Mouse (Mus musculus): ENCODE results near the gene Cpeb3. TPM values are rescaled to one million over a fixed set of nuclear protein-coding genes. Genes with fewer than 3 reads are reported as not detected.
"Not testable (repeated sequence)": the region's sequence is repeated elsewhere in the genome, so short reads cannot be mapped to it uniquely, and the experiment has no call there.

Cpeb3 gene
- polyA plus RNA-seq, 1 experiment, result 5.5 TPM

DNA sequence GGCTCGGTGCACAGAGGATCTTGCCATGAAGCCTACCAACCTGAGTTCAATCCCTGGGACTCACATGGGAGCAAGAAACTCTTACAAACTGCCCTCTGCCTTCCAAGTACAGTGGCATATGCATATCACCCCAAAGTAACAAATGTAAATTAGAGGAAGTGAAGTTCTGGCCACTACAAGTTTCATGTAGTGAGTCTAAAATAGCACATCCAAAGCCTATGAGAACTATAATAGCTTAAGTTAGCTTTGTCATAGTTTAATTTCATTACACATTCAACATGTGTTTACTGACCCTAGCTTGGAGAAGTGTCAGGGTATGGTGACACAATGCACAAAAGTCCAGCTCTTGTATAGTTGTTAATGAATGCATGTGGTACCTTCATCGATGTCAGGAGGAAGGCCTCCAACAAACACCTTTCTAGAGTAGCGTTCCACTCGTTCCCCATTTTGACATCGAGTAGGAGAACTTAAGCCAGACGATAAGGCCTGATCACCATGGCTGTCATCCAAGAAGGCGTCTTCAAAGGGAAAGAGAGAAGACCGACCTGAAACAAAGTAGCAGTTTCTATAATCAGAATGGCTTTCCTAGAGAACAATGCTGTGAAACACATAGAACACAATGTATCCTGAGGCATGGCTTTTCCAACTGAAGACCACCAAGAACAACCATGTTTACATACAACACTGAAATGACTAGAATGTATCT is 120.2 kb downstream of the Cpeb3 start:
- no peak for DNase-seq (ENCODE audit: low spot score)

DNA sequence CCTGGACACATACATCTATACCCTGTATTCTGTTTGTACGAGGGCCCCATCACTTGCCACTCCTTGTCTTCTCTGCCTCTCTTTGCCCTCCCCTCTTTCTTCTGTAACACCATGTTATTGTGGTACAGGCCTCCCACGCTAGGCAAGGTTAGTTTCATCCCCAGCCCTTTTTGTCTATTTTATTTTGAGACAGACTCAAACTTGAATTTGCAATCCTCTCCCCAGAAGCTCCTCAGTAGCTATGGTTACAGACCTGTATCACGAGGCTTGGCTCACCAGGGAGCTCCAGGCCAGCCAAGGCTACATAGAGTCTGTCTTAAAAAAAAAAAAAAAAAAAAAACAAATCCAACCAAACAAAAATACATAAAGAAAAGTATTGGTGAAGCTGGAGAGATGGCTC is 123.9 kb downstream of the Cpeb3 start:
- DNase-seq (ENCODE audit: low spot score), result no peak

DNA sequence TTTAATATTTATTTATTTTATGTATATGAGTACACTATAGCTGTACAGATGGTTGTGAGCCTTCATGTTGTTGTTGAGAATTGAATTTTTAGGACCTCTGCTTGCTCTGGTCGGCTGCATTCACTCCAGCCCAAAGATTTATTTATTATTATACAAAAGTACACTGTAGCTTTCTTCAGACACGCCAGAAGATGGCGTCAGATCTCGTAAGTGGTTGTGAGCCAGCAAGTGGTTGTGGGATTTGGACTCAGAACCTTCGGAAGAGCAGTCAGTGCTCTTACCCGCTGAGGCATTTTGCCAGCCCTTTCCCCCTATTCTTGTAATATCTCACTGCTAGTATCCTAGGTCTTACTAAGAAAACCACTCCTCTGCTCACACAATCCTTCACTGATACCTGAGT is 126.9 kb downstream of the Cpeb3 start:
- no peak for DNase-seq (ENCODE audit: low spot score)

DNA sequence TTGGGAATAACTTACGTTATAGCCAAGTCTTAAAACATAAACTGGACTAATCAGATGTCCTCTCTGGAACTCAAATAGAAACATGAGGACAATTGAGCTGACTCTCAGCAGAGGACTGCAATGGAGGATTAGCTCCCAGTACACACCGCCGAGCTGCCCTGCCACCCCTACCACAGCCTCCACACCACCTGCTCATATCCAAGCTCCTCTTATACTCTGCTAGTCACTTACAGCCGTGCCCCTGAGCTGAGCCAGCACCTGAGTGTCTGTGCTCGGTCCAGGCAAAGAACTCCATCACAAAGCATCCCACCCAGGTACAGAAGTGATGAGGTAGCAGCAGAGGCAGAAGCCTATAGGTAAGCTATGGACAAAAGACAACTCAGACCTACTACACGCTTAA is 129.2 kb downstream of the Cpeb3 start:
- no peak for DNase-seq (ENCODE audit: low spot score)

DNA sequence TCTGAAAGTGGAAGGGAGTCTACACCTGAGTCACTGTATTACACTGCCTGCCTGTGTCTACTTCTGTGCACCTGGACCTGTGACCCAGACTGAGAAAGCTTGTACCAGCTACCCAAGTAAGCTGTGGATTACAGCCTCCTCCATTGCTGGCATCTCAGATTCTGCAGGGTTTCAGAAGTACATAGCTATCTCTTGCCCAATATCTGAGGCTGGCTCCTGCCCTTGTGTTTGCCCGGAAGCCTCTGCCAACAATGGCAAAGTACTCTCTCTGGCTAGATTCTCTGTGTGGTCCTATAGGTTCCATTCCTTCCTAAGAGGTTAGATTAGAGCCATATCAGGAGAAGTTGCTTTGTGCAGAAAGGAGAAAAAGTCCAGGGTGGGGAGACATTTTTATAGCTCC is 129.8 kb downstream of the Cpeb3 start:
- no peak for DNase-seq (ENCODE audit: low spot score)

DNA sequence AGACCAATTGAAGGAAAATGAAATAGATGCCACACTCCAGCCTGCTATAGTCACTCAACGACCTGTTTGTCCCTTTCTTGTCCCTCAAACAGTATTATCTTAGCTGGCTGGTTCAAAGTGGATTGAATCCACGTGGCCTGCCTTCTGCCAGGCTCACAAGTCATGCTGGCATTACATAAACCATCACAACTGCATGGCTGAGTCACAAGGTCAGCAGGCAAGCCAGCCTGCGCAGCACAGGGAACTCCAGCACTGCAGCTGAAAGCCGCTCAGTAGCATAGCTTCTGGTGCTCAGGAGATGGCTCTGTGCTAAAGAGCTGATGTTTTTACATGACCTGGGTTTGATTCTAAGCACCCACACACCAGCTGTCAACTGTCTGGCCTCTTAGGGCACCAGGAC is 130.3 kb downstream of the Cpeb3 start:
- DNase-seq (ENCODE audit: low spot score), result no peak

DNA sequence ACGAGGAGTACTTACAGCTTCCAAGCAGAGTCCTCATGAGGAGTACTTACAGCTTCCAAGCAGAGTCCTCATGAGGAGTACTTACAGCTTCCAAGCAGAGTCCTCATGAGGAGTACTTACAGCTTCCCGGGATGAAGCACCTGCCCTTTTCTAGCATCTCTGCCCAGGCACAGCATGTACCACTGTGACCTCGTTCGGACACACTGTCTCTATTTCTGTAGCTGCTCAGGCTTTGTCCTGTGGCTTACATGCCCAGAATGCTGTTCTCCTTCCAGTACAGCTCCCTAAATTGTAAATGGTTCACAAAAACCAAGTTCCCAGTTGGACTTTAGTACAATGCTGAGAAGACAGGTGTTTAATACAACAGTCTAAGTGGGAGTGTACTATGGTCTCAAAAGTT is 131.1 kb downstream of the Cpeb3 start:
- DNase-seq (ENCODE audit: low spot score), result not testable (repeated sequence)

DNA sequence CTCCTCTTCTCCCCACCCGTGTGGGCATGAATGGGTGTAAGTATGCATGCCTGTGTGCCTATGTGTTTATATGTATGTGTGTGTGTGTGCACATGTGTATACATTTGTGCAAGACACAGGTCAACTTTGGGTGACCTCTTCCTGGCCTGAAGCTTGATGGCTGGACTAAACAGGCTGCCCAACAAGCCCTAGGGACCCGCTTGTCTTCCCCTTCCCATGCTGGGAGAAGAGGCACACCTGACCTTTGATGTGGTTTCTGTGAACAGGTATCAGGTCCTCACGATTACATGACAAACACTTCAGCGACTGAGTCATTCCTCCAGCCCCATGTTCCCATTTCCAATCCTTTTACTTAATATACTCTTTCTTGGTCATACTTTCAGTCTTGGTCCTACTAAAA is 131.8 kb downstream of the Cpeb3 start:
- DNase-seq (ENCODE audit: low spot score), result no peak

DNA sequence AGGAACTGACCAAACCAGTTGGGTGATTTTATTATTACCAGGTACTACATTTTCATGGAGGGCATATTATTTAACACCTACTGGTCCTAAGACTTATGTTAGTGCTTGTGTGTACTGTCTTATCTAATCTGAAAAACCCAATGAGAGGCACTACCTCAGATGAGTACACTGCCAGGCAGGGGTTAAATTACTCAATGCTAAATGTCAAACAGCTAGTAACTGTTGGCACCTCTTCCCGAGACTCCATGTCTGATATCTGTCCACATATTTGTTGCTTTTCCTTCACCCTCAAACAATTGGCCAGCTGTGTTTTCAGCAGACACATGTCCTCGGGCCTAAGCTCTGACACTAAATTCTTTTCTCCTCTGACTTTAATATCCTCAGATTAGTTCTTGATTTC is 132.3 kb downstream of the Cpeb3 start:
- DNase-seq (ENCODE audit: low spot score), result no peak

DNA sequence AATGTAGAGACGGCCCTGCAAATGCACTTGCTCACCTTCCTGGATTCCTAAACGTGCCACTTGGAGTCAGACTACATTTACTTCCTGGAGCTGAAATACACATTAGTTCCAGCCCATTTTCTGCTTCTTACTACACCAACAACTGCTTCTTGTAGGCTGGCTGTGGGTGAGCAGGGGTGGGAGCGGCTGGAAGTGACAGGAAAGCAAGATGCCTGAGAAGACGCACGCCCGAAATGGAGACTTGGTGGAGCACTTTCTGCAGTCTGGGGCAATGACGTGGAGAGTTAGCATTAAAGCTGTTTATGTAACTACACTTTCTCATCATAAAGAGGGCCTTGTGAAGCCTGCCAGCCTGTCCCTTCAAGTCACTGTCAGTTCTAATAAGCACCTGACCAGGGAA is 132.7 kb downstream of the Cpeb3 start:
- no peak for DNase-seq (ENCODE audit: low spot score)

DNA sequence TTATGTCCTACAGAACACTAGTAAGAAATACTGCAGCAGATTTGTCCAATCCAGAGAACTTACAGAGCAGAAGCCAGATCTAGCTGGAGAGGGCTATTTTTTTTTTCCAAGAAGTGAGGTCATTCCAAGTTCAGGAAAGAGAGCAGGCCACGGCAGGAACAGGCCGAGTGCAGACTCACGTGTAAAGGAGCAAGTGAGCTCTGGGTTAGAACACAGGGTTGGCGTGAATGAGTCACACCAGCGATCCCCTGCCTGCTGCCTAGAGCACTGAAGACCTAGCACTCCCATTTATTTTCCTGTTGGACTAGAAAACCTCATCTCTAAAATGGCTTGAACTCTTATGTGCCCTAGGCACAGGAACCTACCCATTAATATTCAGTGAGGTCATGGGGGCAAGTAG is 133.7 kb downstream of the Cpeb3 start:
- DNase-seq (ENCODE audit: low spot score), result no peak

DNA sequence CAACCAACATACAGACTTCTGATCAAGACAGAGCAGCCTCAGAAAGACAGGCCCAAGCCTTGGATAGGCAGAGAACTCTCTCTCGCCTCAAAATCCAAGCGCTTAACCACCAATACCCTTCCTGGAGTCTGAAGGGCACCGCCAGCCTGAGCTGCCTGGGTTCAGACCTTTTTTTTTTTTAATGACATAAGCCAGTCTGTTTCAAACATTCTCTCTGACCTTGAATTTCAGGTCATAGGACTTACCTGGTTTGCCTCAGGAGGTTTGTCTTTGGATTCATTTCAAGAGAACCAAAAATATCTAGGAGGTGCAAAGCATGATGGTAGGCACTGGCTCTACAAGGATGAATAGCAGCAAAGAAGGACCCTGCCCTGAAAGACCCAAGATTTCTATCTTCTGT is 134.1 kb downstream of the Cpeb3 start:
- no peak for DNase-seq (ENCODE audit: low spot score)

DNA sequence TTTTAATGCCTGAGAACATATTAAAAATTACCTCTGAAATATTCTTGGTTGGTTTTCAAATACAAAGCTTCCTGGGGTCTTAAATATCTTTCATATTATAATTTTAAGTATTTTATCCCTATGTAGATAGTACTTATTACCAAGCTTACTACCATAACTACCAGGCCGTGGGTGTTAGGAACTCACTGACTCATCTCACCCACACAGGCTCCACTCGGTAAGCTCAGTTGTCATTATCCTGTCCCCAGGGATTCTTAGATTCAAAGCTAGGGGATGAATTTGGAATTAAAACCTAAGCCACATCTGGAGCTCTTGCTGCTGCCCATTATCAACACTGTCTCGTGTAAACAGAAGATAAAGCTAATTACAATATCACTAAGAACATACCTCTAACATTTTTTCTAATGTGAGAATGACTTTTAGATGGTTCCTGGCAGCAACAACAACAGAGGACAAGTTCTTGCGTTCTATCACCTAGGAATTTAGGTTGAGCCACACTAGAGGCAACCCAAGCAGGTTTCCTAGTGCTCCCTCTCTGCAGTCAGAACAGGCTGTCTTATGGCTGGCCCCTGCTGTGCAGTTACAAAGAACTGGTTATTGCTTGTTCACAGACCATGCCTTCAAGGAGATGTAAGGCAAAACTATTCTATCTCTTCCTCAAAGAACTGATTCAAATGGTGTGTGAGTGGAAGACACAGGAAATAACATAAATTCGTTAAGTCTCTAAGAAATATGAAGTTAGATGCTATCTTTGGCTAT is 135.4 kb downstream of the Cpeb3 start:
- DNase-seq (ENCODE audit: low spot score), result no peak

DNA sequence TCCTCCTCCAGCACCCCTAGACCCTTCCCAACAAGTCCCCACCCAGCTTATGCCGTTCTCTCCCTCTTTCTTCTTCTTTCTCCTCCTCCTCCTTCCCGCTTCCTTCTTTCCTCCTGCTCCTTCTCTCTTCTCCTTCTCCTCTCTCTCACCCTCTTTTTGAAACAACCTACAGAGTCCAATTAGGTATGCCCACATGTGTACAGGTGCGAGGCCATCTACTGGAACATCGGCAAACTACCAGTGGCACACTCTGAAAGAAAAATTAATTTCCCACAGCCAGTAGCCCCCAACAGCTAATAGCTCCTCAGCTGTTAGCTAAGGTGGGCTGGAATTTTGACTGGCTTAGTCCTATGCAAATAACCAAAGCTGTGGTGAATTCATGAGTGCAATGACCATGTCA is 139.2 kb downstream of the Cpeb3 start:
- no peak for DNase-seq (ENCODE audit: low spot score)

DNA sequence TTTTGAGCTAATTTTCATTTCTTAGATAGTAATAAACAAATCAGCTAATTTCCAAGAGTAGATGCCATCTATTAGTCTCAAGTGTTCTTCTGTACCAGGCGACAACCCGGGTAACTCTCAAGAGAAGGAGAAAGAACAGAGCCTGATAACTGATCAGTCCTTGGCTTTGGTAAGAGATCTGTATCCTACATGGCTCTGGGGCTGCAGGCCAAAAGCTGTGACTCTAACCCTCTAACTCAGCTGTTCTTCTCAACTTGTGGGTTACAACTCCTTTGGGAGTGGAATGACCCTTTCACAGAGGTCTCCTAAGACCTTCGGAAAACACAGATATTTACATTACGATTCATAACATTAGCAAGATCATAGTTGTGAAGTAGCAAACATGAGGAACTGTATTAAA is 148.3 kb downstream of the Cpeb3 start:
- DNase-seq (ENCODE audit: low spot score), result no peak

DNA sequence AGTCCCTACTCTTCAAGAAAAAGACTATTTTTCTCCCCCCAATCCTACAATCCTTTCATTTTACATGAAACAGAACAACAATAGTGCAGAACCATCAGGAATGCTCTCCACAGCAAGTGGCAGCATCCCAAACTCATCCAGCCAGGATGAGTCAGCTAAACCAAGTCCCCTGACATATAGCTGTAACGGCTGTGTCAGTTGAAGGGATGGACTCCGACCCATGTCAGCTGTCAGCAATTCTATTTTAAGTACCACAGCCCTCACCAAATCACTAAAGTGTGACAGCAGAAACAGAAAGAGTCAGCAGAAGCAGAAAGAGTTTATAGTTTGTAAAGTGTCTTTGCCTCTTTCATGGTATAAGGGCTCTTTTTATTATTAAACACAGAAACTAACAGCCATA is 148.8 kb downstream of the Cpeb3 start:
- DNase-seq (ENCODE audit: low spot score), result no peak

DNA sequence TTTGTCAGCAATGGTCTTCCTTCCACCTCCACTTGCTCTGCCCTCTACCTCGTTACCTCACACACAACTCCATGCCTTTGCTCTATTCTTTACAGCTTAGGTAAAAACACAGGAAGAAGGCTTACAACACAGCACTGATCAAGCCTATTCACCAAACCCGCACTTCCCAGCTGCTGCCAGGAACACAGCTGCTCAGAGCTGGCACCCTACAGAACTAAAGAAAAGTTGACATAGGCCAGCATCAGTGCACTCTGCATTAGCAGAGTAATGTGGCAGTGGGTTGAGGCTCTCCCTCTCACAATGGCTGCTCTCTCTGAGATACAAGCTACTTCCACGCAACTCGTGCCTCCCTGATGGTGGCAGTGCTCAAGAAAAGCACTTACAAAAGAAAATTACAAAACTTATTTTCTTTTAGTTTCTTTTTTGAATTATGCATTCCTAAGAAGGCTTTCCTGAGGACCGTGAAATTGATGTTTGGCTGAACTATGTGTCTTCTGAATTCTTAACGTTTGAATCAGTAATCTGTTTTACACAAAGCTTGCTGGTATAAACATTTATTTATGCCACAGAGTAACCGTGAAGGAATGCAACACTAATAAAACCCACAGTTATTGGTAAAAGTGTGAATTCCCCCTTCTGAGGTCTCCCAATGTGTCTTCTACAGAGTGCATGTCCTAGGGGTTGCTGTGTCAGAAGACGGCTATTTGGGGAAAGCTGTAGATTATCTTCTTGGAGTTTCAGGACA is 151.1 kb downstream of the Cpeb3 start:
- no peak for DNase-seq (ENCODE audit: low spot score)

DNA sequence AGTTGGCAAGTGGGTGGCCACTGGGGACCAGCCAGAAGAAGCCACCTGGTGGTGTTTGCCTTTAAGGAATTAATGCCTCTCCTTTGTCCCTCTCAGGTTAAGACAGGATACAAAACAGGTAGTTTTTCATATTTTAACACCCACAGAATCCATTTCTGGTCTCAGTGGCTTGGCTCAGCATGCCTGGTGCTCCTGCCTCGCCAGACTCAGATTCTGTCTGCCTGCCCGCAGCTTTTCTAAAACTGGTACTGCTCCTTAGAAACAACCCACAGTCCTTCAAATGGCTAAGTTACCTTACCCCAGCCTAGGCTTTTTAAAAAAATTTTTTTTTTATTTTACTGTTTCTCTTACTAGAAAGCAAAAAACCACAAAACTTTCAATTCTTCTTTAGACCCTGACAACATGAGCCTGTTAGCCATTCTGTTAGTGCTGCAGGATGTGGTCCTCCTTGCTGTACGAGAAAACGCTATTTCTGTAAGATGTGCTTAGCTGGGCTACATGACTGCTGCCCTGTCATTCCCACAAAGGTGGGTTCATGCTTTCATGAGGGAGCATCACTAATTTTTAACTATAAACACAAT is 152.3 kb downstream of the Cpeb3 start:
- DNase-seq (ENCODE audit: low spot score), result no peak

DNA sequence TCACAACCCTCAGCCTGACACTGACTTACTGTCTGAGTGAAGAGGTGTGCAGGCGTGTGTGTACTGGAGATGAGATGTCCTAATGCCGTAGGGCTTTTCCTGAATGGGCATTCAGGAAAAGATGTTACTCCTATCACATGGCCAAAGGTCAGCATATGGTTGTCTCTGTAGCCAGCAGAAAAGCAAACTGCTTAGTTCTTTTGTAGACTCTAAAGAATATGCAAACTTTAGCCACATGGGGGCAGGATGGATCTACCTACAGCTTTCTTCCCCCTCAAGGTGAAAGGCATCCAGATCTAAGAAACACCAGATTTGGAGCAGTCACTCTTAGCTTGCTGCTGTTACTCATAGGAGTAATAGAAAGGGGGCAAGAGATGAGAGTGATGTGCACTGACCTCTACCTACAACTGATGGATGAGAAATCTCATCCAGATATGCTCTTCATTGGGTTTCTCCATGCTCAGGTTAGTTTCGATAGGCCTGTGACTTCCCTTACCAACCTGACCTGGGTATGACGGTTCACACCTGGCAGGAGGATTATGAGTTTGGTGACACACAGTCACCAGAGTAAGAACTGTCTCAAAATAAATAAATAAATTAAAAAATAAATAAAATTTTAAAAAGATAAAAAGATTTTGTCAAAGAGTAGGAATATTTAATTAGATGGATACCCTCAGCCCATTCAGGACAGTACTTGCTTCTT is 157.6 kb downstream of the Cpeb3 start:
- DNase-seq (ENCODE audit: low spot score), result no peak

DNA sequence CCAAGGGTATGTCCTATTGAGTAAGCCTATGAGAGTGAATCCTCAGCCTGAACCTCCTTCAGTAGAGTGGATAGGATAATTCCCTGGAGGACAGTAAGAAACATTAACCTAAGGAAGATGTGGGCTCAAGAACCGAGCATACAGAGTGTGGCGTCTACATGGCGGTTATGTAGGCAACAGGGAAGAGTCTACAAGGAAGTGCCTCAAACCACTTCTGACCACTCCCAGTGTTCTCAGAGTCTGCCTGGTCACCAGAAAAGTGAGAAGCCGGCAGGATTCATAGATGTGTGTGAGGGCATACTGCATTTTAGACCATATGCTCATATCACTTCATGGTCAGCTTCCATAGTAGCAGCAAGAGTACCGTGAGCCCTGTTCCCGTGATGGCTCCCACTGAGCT is 159.9 kb downstream of the Cpeb3 start:
- no peak for DNase-seq (ENCODE audit: low spot score)

DNA sequence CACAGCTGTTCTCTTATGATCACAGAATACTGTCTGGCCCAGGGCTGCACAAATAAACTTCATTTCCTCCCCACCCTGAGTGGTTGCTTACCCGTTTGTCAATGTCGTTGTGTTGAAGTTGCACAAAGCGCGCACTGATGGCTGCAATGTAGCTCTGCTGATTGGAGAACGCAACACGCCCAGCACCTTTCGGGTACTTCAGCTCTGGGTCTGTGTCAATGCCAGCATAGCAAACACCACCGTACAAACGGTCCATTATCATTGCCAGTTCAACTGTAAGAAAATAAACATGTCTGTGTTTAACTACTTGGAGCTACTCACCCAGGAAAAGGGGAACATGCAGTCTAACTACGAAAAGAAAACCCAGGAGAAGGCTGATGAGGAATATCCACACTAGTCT is 164.0 kb downstream of the Cpeb3 start:
- no peak for DNase-seq (ENCODE audit: low spot score)

DNA sequence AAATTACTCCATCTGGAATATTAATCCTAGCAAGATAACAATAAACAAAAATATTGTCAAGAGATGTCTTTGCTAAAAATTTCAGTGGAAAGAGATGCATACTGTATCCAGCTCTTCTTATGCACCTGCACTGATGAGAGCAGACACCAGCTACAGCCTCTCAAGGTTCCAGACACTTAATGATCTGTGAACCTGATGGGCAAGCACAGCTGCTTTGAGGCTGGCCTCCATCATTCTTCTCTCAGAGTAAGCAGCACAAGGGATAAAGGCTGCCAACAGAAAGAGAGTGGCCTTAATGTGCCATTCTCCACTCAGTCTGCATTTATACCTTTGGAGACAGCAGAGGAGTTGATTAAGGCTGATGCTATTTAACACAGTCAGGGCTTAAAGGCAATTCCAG is 167.5 kb downstream of the Cpeb3 start:
- DNase-seq (ENCODE audit: low spot score), result no peak

Measured in urinary bladder, adult 2 months (tissue).